Mouse (Mus musculus) stomach, postnatal 0 days (tissue): ENCODE measurements around the gene Eng.

Experiments used
- CTCF ChIP-seq: IDR thresholded peaks from 2 replicates; pipeline ENCODE4 v1.5.1; 2016; ENCODE audit warnings: antibody characterized with exemption, low read depth, mild to moderate bottlenecking, moderate library complexity
- EP300 ChIP-seq: optimal IDR thresholded peaks from 2 replicates; pipeline ENCODE3; 2016; ENCODE audit warnings: antibody characterized with exemption

- peak; percentile 92 for TF ChIP-seq CTCF
- TF ChIP-seq EP300: no peak
Observed at GRCm38 (mm10) chr2:32602600-32603054, 43.8 kb upstream of the Eng start.
